Mouse (Mus musculus) forebrain, embryonic 15.5 days (tissue): ENCODE measurements around the gene Ttc7. TPM values are rescaled to one million over a fixed set of nuclear protein-coding genes. Genes with fewer than 3 reads are reported as not detected.

Experiments used
- ATAC-seq: fragments of 200-750 bp; cut with Nextera tagmentation; replicated peaks from 2 replicates; pipeline ENCODE4 v1.8.0; 2017; ENCODE audit warnings: mild to moderate bottlenecking, moderate TSS enrichment, moderate library complexity
- H3K27ac ChIP-seq: fragments of 300-500 bp; sonication (generic); replicated peaks from 2 replicates; pipeline ENCODE4 v1.5.1; 2015; ENCODE audit warnings: mild to moderate bottlenecking, inconsistent platforms
- H3K27me3 ChIP-seq: fragments of 300-500 bp; sonication (generic); 2 replicates; pipeline ENCODE4 v1.6.1; 2015; ENCODE audit warnings: inconsistent platforms
- H3K36me3 ChIP-seq: fragments of 300-500 bp; sonication (generic); 2 replicates; pipeline ENCODE4 v1.6.1; 2015; ENCODE audit warnings: mild to moderate bottlenecking, inconsistent platforms
- H3K4me1 ChIP-seq: fragments of 300-500 bp; sonication (generic); 2 replicates; pipeline ENCODE4 v1.6.1; 2015; ENCODE audit warnings: inconsistent platforms
- H3K4me2 ChIP-seq: fragments of 300-500 bp; sonication (generic); replicated peaks from 2 replicates; pipeline ENCODE4 v1.6.1; 2015; ENCODE audit warnings: mild to moderate bottlenecking, inconsistent platforms
- H3K4me3 ChIP-seq: fragments of 300-500 bp; sonication (generic); 2 replicates; pipeline ENCODE4 v1.5.1; 2015; ENCODE audit warnings: mild to moderate bottlenecking, inconsistent platforms
- H3K9ac ChIP-seq: fragments of 300-500 bp; sonication (generic); replicated peaks from 2 replicates; pipeline ENCODE4 v1.6.1; 2015; ENCODE audit warnings: mild to moderate bottlenecking, inconsistent platforms
- H3K9me3 ChIP-seq: fragments of 300-500 bp; sonication (generic); 2 replicates; pipeline ENCODE4 v1.6.1; 2016; ENCODE audit warnings: inconsistent platforms
- WGBS: fragments of 180-500 bp; shearing (Covaris S2); methylation state at CpG from one replicate; pipeline ENCODE4 v1.1.7; 2015; ENCODE audit warnings: mixed read lengths; 5-methylcytosine and 5-hydroxymethylcytosine counted together
- polyA plus RNA-seq: library from polyadenylated mRNA; unstranded; fragments of >200 nt; fragmentation: Nextera tagmentation; extraction: Ambion mirVana; gene quantifications from 2 replicates; pipeline ENCODE4 v1.2.1, GENCODE M21; 2015

The Ttc7 gene
- polyA plus RNA-seq, 1 experiment from 2014 or later: 4.8 TPM

DNA sequence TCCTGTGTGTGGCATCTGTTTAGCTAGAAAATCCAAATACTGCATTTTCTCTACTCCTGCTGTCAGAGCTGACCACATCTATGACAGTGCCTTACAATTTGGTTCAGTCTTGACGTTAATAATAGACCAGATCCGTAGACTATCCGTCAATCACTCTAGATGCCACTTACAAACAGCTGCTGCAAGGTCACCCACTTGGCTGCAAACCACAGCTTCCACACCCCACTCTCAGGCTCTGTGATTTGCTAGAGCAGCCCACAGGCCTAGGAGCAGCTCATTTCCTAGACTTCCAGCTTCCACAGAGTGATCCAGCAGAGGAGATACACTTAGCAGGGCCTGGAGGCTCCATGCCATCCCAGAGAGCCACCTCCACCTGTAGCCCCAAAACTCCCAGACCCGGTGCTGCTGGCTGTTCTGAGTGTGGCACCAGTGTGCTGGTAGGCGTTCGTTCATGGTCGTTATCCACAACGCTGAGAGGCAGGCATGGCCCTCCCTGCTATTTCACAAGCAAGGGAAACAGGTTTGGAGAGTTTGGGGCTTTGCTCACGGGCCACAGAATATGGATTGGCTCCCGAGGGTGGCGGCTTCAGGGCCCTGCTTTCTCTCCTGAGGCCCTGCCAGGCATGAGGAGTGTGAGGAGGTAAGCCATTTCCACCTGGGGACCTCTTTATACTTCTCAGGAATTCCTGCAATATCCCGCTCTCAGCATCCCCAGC is 26.5 kb downstream of the Ttc7 start:
- no peak overlapping the region for H3K9ac ChIP-seq
- H3K9me3 ChIP-seq: no peaks in the 10 kb centered on the region
- WGBS: 81% methylated on average over 12 of the region's 12 CpGs
- H3K4me3 ChIP-seq: no peak overlapping the region
- no peak overlapping the region for H3K27ac ChIP-seq
- no peaks in the 10 kb centered on the region for H3K4me1 ChIP-seq
- no peaks in the 10 kb centered on the region for H3K36me3 ChIP-seq
- no peak for ATAC-seq
- no peaks in the 10 kb centered on the region for H3K27me3 ChIP-seq
- H3K4me2 ChIP-seq: no peak overlapping the region

GRCm38 (mm10) chr17:87310497-87310896 is 27.8 kb downstream of the Ttc7 start:
- peaks cover 4% of the 10 kb centered on the region; the same call in 1 of the 2 replicates for H3K4me1 ChIP-seq
- H3K9me3 ChIP-seq: no peaks in the 10 kb centered on the region
- H3K27me3 ChIP-seq: no peaks in the 10 kb centered on the region
- no peak overlapping the region for H3K4me3 ChIP-seq
- 84% methylated on average over 7 of the region's 7 CpGs for WGBS
- ATAC-seq: no peak
- no peak overlapping the region for H3K9ac ChIP-seq
- H3K27ac ChIP-seq: no peak overlapping the region
- H3K4me2 ChIP-seq: no peak overlapping the region
- no peaks in the 10 kb centered on the region for H3K36me3 ChIP-seq

DNA sequence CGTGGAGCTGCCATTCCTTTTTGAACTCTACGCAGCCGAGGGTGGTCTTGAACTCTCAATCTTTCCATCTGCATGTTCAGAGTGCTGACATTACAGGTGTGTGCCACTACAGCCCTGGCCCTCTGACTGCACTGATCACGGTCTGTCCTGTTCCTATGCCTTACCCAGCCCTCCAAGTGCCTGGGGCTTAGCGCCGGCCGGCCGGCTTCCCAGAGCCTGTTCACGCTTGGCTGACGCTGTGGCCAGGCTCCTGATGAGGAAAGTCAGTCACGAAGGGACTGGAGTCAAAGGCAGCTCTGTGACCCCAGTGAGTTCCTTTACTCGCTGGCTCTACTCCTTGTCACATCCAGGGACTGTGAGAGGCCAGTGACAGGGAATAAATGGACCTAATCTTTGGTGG is 29.7 kb downstream of the Ttc7 start:
- no peaks in the 10 kb centered on the region for H3K36me3 ChIP-seq
- 26% methylated on average over 12 of the region's 12 CpGs for WGBS
- H3K4me2 ChIP-seq: no peak overlapping the region
- ATAC-seq: no peak
- no peaks in the 10 kb centered on the region for H3K9me3 ChIP-seq
- H3K9ac ChIP-seq: no peak overlapping the region
- H3K27me3 ChIP-seq: no peaks in the 10 kb centered on the region
- peaks cover 4% of the 10 kb centered on the region; the same call in 1 of the 2 replicates for H3K4me1 ChIP-seq
- no peak overlapping the region for H3K4me3 ChIP-seq
- no peak overlapping the region for H3K27ac ChIP-seq

DNA sequence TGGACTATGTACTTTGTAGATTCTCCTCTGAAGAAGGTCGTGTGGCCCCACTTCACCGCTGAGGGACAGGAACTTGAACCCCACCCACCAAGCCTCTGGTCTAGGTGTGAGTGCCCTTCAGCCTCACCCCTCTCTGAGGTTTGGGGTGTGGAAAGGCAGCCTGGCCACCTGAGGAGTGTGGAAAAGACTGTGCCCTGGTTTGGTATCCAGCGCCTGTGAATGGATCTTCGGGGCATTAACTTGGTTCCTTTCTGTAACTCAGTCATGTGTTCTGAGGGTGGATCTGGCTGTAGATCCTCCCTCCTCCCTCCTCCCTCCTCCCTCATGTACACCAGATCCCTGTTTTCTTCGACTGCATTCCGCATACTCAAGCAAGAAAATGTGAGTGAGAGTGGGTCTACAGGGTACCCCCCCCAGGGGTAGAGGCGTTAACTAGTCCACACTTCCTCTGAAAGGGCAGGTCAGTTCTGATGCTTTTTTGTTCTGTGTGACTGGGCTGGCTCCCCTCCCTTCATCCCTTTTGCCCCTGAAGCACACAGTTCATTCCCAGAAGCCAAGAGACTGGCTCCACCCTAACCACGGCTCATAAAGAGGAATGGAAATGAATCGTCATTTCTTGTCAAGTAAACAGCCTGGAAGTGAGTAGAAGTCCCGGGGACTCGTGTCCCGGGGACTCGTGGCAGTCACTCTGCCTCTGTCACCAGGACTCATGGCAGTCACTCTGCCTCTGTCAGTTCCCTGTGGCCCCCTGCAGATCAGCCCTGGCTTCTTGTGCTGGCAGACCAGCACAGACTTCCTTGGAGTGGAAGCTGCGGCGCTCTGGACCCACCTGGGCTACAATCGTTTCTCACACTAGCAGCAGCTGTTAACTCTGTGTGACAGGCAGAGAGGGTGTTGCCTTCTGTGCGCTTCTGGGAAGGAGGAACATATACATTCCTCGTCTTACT is 30.5 kb downstream of the Ttc7 start:
- ATAC-seq: no peak
- Histone ChIP-seq H3K9me3 (no peaks in the 10 kb centered on the region), H3K27me3 (no peaks in the 10 kb centered on the region), H3K27ac (no peak overlapping the region), H3K4me2 (no peak overlapping the region), H3K9ac (no peak overlapping the region), H3K36me3 (no peaks in the 10 kb centered on the region), H3K4me3 (no peak overlapping the region), H3K4me1 (peaks cover 4% of the 10 kb centered on the region; the same call in 1 of the 2 replicates)
- WGBS: 56% methylated on average over 18 of the region's 18 CpGs

DNA sequence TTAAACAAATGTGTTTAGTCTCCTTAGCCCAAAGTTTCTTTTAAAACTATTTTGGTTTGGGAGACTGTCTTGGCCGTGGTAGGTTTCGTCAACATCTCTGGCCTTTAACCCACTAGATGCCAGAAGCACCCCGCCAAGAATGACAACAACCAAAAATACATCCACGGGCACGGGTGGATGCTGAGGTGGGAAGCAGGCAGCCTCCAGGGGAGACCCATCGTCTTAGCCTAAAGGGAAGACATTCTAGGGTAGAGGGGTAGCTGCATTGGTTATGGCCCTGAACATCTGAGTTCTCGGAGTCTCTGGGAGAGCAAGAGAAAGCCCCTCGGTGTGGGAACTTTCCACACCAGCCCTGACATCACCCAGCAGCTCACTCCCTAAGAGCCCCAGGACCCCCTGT is 31.4 kb downstream of the Ttc7 start:
- Histone ChIP-seq H3K27ac (no peak overlapping the region), H3K4me3 (no peak overlapping the region), H3K4me2 (no peak overlapping the region), H3K36me3 (no peaks in the 10 kb centered on the region), H3K9ac (no peak overlapping the region), H3K27me3 (no peaks in the 10 kb centered on the region), H3K4me1 (peaks cover 4% of the 10 kb centered on the region; the same call in 1 of the 2 replicates), H3K9me3 (no peaks in the 10 kb centered on the region)
- 84% methylated on average over 8 of the region's 8 CpGs for WGBS
- no peak for ATAC-seq

- Histone ChIP-seq H3K9ac (no peak overlapping the region), H3K27me3 (no peaks in the 10 kb centered on the region), H3K9me3 (no peaks in the 10 kb centered on the region), H3K27ac (no peak overlapping the region), H3K36me3 (no peaks in the 10 kb centered on the region), H3K4me3 (no peak overlapping the region), H3K4me1 (peaks cover 4% of the 10 kb centered on the region; the same call in 1 of the 2 replicates), H3K4me2 (no peak overlapping the region)
- WGBS: 57% methylated on average over 5 of the region's 5 CpGs
- peak; percentile 61 for ATAC-seq
These were observed 31.9 kb downstream of the Ttc7 start for GRCm38 (mm10) chr17:87314530-87314946.

DNA sequence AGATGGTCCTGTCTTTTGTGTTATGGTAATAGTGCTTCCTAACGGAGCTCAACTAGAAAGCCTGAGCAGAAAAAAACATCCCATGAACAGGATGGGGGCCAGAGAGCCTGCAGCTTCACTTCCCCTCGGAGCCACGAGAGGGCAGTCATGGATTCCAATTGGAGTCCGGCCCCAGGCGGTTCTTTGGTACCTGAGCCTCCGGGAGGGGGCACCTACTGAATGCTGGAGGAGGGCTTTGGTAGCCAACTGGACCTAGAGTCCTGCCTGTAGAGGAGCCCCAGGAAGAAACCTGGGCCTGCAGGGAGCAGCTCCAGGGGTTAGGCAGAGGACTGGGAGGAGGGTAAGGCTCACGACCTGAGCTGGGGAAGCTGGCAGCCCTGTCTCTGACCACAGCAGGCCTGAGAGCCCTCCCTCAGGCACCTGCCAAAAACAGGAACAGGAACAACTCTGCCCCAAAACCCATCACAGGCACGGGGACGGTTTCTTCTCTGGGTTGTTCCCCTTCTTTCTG is 32.4 kb downstream of the Ttc7 start:
- Histone ChIP-seq H3K27me3 (no peaks in the 10 kb centered on the region), H3K9ac (no peak overlapping the region), H3K4me3 (no peak overlapping the region), H3K4me1 (peaks cover 4% of the 10 kb centered on the region; the same call in 1 of the 2 replicates), H3K4me2 (no peak overlapping the region), H3K9me3 (no peaks in the 10 kb centered on the region), H3K27ac (no peak overlapping the region), H3K36me3 (no peaks in the 10 kb centered on the region)
- WGBS: 9% methylated on average over 9 of the region's 9 CpGs
- peak; percentile 82 for ATAC-seq

GRCm38 (mm10) chr17:87315891-87316763 is 33.4 kb downstream of the Ttc7 start:
- Histone ChIP-seq H3K27me3 (no peaks in the 10 kb centered on the region), H3K9ac (no peak overlapping the region), H3K4me1 (peaks cover 4% of the 10 kb centered on the region; the same call in 1 of the 2 replicates), H3K4me3 (no peak overlapping the region), H3K9me3 (no peaks in the 10 kb centered on the region), H3K27ac (no peak overlapping the region), H3K36me3 (no peaks in the 10 kb centered on the region), H3K4me2 (no peak overlapping the region)
- ATAC-seq: no peak
- 80% methylated on average over 23 of the region's 23 CpGs for WGBS

DNA sequence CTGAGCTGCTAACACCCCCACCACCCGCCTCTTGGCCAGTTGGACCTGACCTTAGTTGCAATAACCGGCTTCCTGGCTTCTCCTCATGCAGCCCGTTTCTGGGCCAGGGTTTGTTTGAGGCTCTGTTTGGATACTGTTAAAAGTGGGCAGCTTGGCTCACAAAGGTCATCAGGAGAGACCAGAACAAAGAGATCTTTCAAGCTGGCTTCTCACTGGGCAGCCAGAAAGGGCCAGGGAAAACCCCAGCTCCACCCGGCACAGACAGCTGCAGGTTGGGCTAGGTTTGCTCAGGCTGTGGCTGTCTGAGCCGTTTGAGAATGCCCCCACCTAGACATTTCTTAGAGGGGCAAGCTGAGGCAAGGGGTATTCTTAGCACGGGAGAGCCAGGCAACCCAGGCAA is 34.6 kb downstream of the Ttc7 start:
- no peak for ATAC-seq
- 31% methylated on average over 6 of the region's 6 CpGs for WGBS
- H3K9me3 ChIP-seq: no peaks in the 10 kb centered on the region
- no peak overlapping the region for H3K27ac ChIP-seq
- H3K4me3 ChIP-seq: no peak overlapping the region
- no peak overlapping the region for H3K4me2 ChIP-seq
- no peaks in the 10 kb centered on the region for H3K27me3 ChIP-seq
- peaks cover 4% of the 10 kb centered on the region; the same call in 1 of the 2 replicates for H3K4me1 ChIP-seq
- no peak overlapping the region for H3K9ac ChIP-seq
- no peaks in the 10 kb centered on the region for H3K36me3 ChIP-seq

DNA sequence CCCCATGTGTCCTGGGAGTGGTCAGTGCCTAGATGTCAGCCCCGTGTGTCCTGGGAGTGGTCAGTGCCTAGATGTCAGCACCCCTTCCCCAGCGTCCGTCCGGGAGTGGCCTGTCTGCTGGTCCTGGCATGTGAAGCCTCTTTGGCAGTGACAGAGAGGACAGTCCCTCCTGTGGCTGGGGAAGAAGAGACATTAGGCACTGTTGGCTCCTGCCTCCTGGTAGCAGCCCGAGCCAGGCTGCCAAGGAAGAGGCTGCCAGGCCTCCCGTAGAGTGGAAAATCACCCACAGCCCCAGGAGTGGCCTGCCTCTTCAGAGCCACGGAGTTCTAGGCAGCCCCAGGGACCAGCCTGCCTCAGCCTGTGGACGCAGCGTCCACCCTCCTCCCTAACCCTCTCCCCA is 35.3 kb downstream of the Ttc7 start:
- ATAC-seq: no peak
- H3K9ac ChIP-seq: no peak overlapping the region
- no peaks in the 10 kb centered on the region for H3K27me3 ChIP-seq
- no peak overlapping the region for H3K4me3 ChIP-seq
- H3K9me3 ChIP-seq: no peaks in the 10 kb centered on the region
- H3K36me3 ChIP-seq: no peaks in the 10 kb centered on the region
- H3K27ac ChIP-seq: no peak overlapping the region
- H3K4me1 ChIP-seq: peaks cover 4% of the 10 kb centered on the region; the same call in 1 of the 2 replicates
- no peak overlapping the region for H3K4me2 ChIP-seq
- 69% methylated on average over 9 of the region's 9 CpGs for WGBS

- no peak overlapping the region for H3K9ac ChIP-seq
- no peaks in the 10 kb centered on the region for H3K9me3 ChIP-seq
- WGBS: 91% methylated on average over 1 of the region's 1 CpGs
- H3K27ac ChIP-seq: no peak overlapping the region
- no peak overlapping the region for H3K4me2 ChIP-seq
- H3K27me3 ChIP-seq: no peaks in the 10 kb centered on the region
- H3K4me1 ChIP-seq: peaks cover 10% of the 10 kb centered on the region
- H3K4me3 ChIP-seq: no peak overlapping the region
- no peak for ATAC-seq
- H3K36me3 ChIP-seq: no peaks in the 10 kb centered on the region
These were observed 39.0 kb downstream of the Ttc7 start for GRCm38 (mm10) chr17:87321673-87322072.
